Mouse (Mus musculus) thymus, adult 2 months (tissue): ENCODE measurements around the gene Ccdc130.

Source experiments
- CTCF ChIP-seq: fragments of 200-500 bp; IDR thresholded peaks from 2 replicates; pipeline ENCODE4 v1.5.1; 2012; ENCODE audit warnings: mild to moderate bottlenecking, control low read depth, low read length, moderate library complexity, borderline replicate concordance; ENCODE audit not compliant: control insufficient read depth, poor library complexity, insufficient read depth; ENCODE audit errors: extremely low read depth
- POLR2A ChIP-seq: fragments of 200-500 bp; IDR thresholded peaks from 2 replicates; pipeline ENCODE4 v1.6.1; 2012; ENCODE audit warnings: mild to moderate bottlenecking, low read length, control low read depth, moderate library complexity; ENCODE audit not compliant: control insufficient read depth, poor library complexity, insufficient read depth; ENCODE audit errors: extremely low read depth

- no peak for TF ChIP-seq POLR2A
- TF ChIP-seq CTCF = no peak
These were observed 37.1 kb downstream of the Ccdc130 start for GRCm38 (mm10) chr8:84233055-84233454.
